Mouse (Mus musculus): ENCODE results near the gene Adamts16. TPM values are rescaled to one million over a fixed set of nuclear protein-coding genes. Genes with fewer than 3 reads are reported as not detected.
A peak's percentile ranks its signal among the peaks of the same experiment; 100 is the strongest.
"Not testable (repeated sequence)": the region's sequence is repeated elsewhere in the genome, so short reads cannot be mapped to it uniquely, and the experiment has no call there.

Adamts16 gene
- polyA plus RNA-seq (2012; rRNA removed), result 0.10 and 0.21 TPM in 2 replicates

DNA sequence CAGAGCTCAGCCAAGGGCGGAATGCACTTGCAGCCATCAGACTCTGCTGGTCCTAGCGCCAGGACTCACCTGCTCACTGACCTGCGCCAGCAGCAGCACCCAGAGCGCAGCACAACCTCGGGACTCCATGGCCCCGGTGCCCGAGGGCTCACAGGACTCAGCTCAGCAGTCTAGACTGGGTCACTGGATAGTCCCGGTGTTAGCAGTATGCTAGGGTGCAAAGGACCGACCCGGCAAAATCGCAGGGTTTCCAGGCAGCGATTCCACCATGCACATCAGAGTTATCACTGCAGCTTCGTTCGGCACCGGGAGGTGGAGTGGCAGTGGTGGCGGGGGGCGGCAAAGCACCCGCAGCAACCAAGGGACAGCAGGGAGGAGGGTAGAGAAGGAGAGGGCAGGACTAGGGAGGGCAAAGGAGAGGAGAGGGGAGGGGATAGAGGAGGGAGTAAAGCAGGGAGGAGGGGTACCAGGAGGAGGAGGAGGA is at the start of gene Adamts16:
Adamts16 (minus strand) TSS at position 391 of the 484 bp plus-strand sequence.
- DNase-seq (ENCODE audit: low read depth, low spot score), result no peak
- 3% methylated on average over 18 of the region's 18 CpGs for WGBS

DNA sequence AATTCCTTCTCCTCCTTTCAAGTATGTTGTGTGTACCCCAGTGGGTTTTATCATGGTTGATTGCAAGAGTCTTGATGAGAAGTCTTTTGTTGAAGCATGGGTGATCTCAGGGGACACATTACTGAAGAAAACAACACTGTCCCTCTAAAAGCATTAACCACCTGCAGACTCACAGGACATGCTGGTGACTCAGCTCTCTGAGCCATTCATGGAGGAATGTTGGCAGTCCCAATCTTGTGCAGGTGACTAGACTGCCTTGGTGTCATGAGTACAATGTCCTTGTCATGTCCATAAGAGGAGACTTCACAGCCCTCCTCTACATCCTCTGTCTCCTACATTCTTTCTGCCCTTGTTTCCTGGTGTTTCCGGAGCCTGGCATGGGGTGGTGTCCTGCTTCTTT is 45.5 kb upstream of the Adamts16 start:
- 88% methylated on average over 1 of the region's 1 CpGs for WGBS
- DNase-seq (ENCODE audit: low read depth, low spot score), result no peak

DNA sequence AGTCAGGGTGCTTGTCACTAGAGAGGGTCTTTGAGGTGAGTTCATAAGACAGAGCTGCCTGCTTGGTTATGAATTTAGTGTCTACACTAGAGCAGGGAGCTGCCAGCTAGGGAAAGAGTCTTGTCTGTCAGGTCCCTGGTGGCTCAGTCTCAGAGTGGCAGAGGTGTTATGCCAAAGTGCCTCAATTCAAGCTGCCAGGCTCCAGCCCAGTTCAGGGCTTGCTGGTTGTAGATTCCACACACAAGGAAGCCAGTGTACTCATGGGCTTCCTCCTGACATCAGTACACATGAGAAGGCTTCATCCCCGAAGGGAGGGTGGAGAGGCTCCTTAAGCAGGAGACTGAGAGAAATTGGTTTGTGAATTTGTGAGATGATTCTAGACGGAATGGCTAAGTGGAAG is 43.4 kb upstream of the Adamts16 start:
- 82% methylated on average over 2 of the region's 2 CpGs for WGBS
- DNase-seq (ENCODE audit: low read depth, low spot score), result no peak

DNA sequence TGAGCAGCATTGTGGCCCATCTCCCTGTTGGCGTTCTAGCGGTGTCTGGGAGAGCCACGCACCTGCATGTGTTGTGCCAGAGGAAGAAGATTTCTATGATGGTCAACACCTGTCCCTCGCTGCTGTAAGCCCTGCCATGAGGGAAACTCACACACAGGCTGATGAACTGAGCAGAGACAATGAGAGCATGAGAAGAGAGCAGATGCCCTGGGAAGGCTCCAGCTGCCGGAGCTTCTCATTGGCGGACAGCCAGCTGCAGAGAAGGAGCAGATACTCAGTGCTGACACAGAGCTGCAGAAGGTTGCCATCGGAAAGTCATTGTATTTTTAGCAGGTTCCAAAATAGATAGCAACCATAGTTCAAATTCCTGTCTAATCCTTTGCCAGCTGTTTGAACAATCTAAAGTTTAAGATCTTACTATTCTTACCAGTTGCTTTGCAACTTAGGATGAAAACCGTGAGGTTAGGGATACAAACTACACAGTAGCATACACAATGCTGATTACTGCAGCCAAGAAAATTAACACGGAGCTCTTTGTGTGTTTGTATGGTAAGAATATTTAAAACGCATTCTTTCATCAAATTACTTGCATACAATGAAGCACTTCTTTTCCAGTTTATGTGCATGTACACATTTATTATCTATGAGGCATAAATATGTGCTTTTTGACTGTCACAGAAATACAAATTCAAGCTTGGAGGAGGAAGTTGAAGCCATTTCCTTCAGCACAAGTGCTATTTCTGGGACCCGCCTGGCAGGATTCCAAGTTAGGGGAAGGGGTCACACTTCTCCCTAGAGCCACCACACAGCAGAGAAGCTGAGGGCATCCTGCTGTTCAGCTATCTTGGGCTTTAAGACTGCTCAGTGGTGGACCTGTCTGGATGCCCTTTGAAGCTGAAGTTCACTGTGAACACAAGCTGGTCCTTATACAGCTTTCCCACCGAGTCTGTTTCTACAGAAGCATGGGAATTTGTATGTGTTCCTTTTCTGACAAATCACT is 42.6 kb upstream of the Adamts16 start:
- no peak for DNase-seq (ENCODE audit: low read depth, low spot score)
- WGBS, result 53% methylated on average over 12 of the region's 12 CpGs

DNA sequence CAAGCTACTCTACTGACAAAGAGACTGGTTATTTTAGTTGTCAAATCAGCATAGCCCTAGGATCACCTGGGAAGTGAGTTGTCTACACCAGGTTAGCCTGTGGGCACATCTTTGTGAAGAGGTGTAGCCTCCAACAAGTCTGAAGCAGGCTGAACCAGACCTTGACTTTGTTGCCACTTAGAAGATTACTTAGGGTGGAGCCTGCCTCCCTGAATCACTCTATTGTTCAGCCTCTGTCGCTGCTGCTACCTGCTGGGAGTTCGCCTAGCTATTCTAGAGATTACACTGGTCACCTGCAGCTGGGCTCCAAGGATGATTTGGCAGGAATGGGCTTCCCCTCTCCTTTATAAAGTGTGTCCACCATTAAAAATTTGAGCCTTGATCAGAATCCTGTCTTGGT is 38.4 kb upstream of the Adamts16 start:
- 26% methylated on average over 2 of the region's 2 CpGs for WGBS
- DNase-seq (ENCODE audit: low read depth, low spot score), result not testable (repeated sequence)

DNA sequence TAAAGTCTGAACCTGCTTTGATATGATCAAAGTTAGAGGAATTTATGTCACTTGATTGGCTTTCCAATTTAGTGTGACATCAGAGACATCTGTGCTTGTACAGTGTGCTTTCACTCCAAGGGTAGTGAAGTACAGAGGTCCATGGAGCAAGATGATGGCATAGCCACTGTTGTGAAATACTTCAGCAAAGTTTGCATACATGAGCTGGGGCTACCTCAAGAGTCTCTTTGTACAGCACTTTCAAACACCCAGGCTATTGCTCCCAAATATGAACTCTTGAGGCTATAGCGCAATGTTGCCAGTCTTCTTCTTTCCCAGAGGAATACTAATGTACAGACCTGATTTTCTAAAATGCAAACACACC is 35.9 kb upstream of the Adamts16 start:
- 100% methylated on average over 1 of the region's 1 CpGs for WGBS
- no peak for DNase-seq (ENCODE audit: low read depth, low spot score)

DNA sequence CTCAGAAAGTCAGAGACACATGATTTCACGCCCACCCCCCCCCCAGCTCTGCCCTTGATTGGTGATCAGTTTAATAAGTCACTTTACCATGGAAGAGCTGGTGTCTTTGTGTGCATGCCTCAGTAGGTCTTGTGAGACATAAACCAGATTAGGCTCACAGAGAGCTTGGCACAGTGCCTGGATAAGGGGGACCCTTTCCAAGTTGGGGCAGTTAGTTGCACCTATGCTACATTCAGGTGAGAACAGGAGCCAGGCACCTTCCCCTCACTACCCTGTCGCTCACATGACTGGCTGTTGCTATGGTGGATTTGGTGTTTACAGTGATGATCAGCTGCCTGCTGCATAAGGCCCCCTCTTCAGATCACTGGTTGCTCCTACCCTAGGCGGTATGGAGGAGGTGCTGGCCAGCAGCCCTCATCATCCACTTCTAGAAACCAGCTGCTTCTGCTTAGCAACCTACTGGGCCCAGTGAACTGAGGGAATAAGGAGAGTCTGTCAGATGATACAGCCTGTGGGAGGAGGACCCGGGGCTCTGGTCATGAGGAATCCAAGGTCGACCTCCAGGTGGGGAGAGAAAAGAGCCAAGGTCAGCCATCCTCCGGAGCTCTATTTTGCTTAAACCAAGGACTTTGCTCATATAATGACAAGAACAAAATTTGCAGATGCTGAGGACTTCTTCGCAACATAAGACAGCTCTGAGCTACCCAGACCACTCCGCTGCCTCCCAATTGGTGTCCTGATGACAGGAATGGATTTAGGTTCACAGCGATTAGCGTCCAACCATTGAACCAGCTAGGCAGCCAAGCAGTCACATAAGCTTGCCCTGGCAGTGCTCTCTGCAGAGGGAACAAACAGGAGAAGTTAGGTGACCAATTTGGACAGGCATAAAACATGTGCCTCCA is 35.3 kb upstream of the Adamts16 start:
- no peak for DNase-seq (ENCODE audit: low read depth, low spot score)
- 84% methylated on average over 10 of the region's 10 CpGs for WGBS

DNA sequence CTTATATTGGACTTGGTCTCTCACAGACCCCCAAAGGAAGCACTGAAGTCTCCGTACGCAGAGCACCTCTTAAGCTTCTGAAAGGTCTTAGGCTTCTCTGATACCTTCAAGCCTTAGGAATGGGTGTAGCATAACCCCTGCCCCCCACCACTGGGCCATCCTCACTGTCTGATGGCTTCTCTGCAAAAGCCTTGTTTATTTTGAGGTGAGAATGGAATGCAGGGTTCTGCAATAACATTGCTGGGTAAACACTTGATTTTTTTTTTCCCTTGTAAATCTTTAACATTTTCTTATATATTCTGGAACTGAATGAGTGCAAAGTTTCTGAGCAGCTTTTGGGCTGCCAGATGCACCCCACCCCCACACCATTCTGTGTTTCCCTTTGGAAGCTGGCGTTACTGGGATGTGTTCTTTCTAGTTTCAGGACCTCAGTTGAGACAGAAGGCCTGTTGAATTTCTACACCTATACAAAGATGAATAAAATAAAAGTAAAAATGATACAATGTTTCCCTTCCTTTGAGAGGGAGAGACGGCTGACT is 33.9 kb upstream of the Adamts16 start:
- DNase-seq (ENCODE audit: low read depth, low spot score), result no peak
- WGBS, result 75% methylated on average over 4 of the region's 4 CpGs

DNA sequence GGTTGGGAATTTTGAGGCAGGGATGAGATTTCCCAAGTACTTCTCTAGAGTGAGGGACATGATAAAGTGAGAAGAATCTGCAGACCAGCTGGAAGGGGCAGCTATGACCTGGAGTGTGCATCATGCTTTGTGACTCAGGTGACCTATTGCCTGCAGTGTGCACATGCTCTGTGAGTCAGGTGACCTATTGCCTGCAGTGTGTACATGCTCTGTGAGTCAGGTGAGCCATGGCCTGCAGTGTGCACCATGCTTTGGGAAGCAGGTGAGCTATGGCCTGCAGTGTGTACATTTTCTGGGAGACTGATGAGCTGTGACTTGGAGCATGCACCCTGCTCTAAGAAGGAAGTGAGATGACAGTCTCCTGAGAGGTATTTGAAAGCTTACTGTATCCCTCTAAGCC is 33.1 kb upstream of the Adamts16 start:
- no peak for DNase-seq (ENCODE audit: low read depth, low spot score)

DNA sequence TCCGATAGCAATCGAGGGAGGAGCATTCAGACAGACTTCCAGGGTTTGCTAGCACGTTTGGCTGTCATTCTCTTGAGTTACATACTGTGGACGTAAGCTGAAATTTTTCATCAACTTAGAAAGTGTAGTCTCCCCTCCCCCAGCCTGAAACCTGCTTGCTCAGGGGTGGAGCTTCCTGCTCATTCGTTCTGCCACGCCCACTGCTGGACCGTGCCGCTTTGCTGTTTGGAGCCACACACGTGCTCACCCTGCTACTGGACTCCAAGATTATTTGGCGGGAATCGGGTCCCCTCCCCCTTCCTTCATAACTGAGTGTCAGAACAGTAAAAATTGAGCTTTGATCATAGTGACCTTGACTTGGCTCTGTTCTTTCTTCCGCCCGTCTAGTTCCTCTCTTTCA is 32.2 kb upstream of the Adamts16 start:
- WGBS, result 26% methylated on average over 13 of the region's 13 CpGs
- DNase-seq (ENCODE audit: low read depth, low spot score), result not testable (repeated sequence)

DNA sequence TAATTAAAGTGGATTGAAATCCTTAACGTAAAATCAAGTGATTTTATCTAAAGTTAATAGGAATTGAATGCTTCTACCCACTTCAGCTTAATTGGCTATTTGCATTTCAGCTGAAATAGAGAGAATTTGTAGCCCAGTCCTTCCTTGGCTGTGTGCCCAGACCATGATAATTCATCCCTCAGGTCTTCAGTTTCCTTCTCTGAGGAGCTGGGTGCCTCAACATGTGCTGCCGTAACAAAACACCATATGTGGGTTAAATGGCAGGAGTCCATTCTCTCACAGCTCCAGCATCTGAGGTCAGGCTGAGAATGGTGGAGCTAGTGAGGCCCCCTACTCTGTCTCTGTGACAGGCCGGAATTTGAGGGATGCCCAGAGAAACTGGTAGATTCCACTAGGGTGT is 29.4 kb upstream of the Adamts16 start:
- WGBS, result 62% methylated on average over 3 of the region's 3 CpGs
- no peak for DNase-seq (ENCODE audit: low read depth, low spot score)

DNA sequence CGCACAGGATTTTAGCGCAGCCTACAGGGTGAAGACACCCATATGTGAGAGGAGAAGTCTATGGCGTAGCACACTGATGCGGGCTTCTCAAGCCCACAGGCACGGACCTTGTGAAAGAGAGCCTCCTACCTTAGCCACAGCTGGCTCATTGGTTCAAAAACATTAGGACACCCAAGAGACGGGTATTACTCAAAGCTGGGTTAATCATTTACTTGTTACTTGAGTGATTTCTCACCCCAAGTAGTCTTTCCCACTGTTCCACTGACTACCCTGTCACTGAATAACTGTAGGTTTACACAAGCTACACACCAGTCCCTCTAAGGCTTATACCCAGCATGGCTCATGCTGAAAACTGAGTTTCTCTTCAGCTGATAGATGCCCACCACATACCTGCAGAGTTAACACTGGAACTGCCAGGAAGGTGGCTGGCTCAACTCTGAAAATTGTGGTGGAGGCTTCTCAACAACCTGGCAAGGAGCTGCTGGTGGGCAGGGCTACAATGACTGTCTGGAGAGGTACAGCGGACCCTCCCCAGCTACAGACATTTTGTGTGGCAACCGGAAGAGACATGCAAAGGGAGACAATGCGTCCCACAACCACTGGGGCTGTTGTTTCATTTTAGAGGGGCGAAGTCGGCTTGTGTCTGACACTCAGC is 25.5 kb upstream of the Adamts16 start:
- no peak for DNase-seq (ENCODE audit: low read depth, low spot score)
- 55% methylated on average over 11 of the region's 11 CpGs for WGBS

DNA sequence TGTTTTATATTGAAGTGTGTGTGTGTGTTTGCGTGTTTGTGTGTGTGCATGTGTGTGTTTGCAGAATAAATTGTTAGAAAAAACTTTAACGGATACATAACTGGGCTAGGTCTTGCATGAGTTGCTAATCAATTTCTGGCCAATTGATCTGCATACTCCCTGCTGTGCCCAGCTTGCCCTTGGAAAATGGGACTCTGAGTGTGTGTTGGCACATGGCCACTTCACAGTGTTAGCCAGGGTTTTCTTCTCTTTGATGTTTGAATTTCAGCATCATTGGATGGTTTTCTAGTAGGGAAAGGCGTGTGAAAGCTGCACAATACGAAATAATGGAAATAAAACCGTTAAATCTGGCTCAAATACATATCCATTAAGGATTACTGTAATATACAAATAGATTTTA is 24.3 kb upstream of the Adamts16 start:
- DNase-seq (ENCODE audit: low read depth, low spot score), result no peak
- WGBS, result 76% methylated on average over 5 of the region's 5 CpGs

DNA sequence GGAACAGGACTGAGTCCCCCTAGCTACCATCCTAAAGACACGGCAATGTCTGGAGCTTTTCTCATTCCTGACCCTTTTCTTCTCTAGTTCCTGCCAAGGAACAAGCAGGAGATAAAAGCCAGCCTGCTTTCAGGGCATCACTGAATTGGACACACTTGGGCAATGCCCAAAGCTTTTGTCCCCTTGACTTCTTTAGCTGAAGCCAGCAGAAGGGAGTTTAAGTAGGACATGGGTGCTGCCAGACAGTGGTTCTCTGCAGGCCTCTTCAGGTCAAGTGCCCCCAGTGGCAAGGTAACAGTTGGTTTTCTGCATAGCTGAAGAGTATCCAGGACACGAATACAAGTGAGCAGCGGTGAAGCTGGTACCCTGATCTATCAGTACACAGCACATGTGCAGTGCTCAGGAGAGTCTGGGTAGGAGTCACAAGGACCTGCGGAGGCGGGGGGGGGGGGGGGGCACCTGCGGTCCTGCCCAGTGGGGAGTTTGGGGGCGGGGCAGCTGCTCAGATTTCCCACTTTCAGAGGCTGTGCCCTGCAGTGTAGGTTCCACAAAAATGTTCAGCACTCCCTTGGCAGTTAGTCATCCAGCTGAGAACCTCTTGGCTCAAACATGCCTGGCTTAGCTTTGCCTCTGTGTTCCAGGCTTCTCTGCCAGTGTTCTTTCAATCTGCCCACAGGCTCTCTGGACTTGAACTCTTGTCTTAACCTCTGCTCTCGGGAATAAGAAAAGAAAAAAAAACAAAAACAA is 20.7 kb upstream of the Adamts16 start:
- no peak for DNase-seq (ENCODE audit: low read depth, low spot score)
- 66% methylated on average over 8 of the region's 8 CpGs for WGBS

DNA sequence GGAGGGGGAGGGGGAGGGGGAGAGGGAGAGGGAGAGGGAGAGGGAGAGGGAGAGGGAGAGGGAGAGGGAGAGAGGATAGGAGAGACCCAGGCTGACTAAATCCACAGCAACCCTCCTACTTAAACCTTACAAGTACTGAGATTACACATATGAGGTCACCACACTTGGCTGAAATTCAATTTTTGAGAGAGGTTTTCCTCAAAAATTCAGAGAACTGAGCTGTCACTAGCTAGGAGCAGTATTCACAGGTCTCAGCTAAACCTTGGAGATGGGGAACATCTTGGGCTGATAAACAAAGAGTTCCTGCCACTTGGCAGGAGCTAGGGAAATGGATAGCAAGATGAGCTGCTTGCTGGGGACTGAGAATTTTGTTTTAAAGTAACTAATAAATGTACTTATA is 12.0 kb upstream of the Adamts16 start:
- no peak for DNase-seq (ENCODE audit: low read depth, low spot score)

DNA sequence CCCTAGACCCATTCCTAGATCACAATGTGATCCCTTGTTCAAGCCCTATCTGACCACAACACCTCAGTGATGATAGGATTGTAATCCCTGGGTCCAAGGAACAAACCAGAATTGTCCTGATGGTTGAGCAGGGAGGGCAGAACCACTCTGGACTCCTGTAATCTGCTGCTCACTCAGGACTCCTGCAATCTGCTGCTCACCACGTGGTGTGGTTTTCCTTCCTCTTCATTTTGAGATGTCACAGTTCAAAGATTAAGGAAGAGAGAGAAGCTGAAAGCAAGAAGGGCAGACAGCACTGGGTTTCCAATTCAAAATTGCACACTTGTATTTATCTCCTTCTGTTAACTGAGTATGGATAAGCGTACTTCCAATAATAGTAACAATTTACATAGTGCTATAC is 5.3 kb upstream of the Adamts16 start:
- DNase-seq (ENCODE audit: low read depth, low spot score), result no peak
- 49% methylated on average over 2 of the region's 2 CpGs for WGBS

DNA sequence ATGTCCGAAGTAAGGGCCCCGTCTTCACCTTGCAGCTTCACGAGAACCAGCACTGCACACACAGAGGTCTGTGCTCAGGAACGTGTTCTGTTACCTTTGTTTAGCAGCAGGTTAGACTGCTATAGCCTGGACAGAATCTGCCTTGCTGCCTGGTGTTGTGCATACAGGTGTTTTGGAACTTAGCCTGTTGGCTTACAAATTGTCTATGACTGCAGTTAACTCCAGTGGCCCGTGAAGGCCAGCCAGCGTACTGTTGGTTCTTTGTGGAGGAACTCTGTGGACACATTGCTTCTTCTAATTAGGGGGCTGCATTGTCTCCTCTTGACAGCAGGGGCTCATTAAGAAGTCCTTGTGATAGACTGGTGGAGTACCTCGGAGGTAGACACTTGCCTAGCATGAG is 3.9 kb upstream of the Adamts16 start:
- DNase-seq (ENCODE audit: low read depth, low spot score), result no peak
- WGBS, result 91% methylated on average over 7 of the region's 7 CpGs

DNA sequence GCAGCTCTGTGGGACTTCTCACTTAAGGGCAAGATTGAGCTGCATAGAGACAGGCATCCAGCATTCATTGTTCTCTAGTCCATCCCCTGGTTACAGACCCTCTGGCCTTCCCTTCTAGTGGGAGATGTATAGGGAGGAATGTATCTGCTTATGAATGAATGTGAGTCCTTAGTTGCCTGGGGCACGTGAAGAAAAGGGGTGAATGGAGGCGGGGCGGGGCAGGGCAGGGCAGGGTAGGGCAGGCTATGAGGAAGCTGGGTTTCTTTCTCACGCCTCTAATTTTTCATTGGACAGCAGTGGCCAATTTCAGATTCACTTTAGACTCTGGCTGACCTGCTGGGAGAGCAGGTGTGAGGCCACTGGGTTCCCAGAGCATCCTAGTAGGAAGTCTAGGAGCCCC is 515 bp upstream of the Adamts16 start:
- WGBS, result 35% methylated on average over 4 of the region's 4 CpGs
- peak; percentile 39 for DNase-seq (ENCODE audit: low read depth, low spot score)

DNA sequence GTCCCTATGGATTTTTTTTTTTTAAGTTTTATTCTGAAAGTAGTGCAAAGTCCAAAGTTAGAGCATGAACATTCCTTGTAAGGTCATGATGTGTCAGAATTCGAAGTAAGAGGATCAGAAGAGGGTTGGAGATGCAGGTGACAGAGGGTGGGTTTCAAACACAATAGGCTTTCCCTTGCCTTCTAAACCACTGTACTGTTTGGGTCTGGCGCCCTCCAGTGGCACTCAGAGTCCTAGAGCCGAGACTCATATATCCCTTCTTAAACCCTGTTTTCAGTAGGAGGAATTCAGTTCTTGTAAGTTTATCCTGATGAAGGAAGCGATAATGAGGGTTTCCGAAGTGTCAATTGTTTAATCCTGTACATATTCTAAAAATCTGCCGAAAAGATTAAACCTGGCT is 1.4 kb downstream of the Adamts16 start:
- peak; percentile 38 for DNase-seq (ENCODE audit: low read depth, low spot score)
- WGBS, result 5% methylated on average over 6 of the region's 6 CpGs
